7 mouse cellular contexts compared by ENCODE assay signal in the genomic region with DNA sequence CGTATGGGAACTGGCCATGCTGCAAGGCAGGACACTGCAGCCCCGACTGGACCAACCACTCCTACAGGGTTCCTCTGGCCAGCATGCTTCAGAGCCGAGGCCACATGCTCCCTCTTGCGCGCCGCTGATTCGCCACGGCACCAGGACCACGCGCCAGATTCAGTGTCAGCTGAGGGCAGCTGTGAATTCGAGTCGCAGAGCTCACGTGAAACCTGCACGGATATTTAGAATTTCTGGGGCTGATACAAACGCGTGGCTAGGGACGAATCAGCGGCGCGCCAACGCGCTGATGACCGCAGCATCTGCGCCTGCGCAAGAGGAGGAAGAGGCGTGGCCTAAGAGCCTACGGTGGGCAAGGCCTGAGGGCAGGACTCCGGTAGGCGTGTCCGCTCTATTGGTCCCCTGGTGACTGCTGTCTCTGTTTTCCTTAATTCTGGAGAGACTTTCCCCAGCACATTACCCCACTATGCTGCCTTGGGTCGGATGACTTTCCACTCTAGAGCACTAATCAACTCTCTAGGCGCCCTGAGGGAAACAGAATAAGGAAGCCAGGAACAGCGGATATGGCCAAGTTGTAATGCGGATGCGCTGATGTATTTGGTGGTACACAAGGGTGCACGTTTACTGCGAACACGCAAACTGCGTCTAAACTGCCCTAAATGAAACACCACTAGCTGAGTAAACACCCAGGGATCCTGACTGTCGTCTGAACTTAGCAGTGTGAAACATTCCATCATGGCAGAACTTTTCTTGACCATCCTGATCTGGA. TPM values are rescaled to one million over a fixed set of nuclear protein-coding genes. Genes with fewer than 3 reads are reported as not detected.
A peak's percentile ranks its signal among the peaks of the same experiment; 100 is the strongest.
DNase-seq lines count a peak whose midpoint lies in the region; ATAC-seq and TF ChIP-seq lines count a peak whose summit lies in the region.

Gene Telo2, minus strand, starts transcription at position 304 of the 769 bp plus-strand sequence.

- no peaks in the 10 kb centered on the region for H3K9me3 ChIP-seq in embryonic facial prominence, embryonic 12.5 days
- H3K9me3 ChIP-seq in limb, embryonic 12.5 days = no peaks in the 10 kb centered on the region
- no peaks in the 10 kb centered on the region for H3K9me3 ChIP-seq in midbrain, embryonic 15.5 days

- H3K4me2 ChIP-seq in embryonic facial prominence, embryonic 12.5 days (replicated peaks) = peak within 1 kb of the TSS; percentile 83
- H3K4me2 ChIP-seq in limb, embryonic 12.5 days = peak within 1 kb of the TSS; percentile 98
- H3K4me2 ChIP-seq in midbrain, embryonic 15.5 days = peak within 1 kb of the TSS; percentile 98

- 4% methylated on average over 40 of the region's 40 CpGs for WGBS in embryonic facial prominence, embryonic 12.5 days
- 4% methylated on average over 40 of the region's 40 CpGs for WGBS in kidney, adult 2 months
- 5% methylated on average over 40 of the region's 40 CpGs for WGBS in limb, embryonic 12.5 days
- 4% methylated on average over 40 of the region's 40 CpGs for WGBS in midbrain, embryonic 15.5 days
- 6% methylated on average over 40 of the region's 40 CpGs for WGBS in spleen, adult 2 months

- H3K36me3 ChIP-seq in embryonic facial prominence, embryonic 12.5 days = peaks cover 14% of the 10 kb centered on the region
- no peaks in the 10 kb centered on the region for H3K36me3 ChIP-seq in kidney, adult 2 months (ENCODE audit: control insufficient read depth, insufficient read depth, low read length)
- H3K36me3 ChIP-seq in limb, embryonic 12.5 days = peaks cover 29% of the 10 kb centered on the region
- no peaks in the 10 kb centered on the region for H3K36me3 ChIP-seq in midbrain, embryonic 15.5 days (replicated peaks)
- H3K36me3 ChIP-seq in spleen, adult 2 months (ENCODE audit: control insufficient read depth, insufficient read depth, low read length) = no peaks in the 10 kb centered on the region; the same call in 1 of the 2 replicates

- no peaks in the 10 kb centered on the region for H3K27me3 ChIP-seq in embryonic facial prominence, embryonic 12.5 days
- H3K27me3 ChIP-seq in kidney, adult 2 months (replicated peaks; ENCODE audit: control insufficient read depth, insufficient read depth, low read length) = no peaks in the 10 kb centered on the region
- no peaks in the 10 kb centered on the region for H3K27me3 ChIP-seq in limb, embryonic 12.5 days
- H3K27me3 ChIP-seq in midbrain, embryonic 15.5 days (replicated peaks) = no peaks in the 10 kb centered on the region
- H3K27me3 ChIP-seq in spleen, adult 2 months (ENCODE audit: control insufficient read depth, insufficient read depth, low read length) = no peaks in the 10 kb centered on the region

- TF ChIP-seq POLR2A in kidney, adult 2 months (IDR thresholded peaks at IDR 0.05; ENCODE audit: low read depth, low read length) = no peak
- peak; percentile 50; the same call in 1 of the 2 replicates for TF ChIP-seq POLR2A in spleen, adult 2 months (IDR thresholded peaks at IDR 0.05; ENCODE audit: low read depth, low read length)

- H3K4me1 ChIP-seq in embryonic facial prominence, embryonic 12.5 days = peaks cover 7% of the 10 kb centered on the region
- H3K4me1 ChIP-seq in kidney, adult 2 months (ENCODE audit: control insufficient read depth, insufficient read depth, low read length) = no peaks in the 10 kb centered on the region; the same call in 1 of the 2 replicates
- peaks cover 7% of the 10 kb centered on the region for H3K4me1 ChIP-seq in limb, embryonic 12.5 days (replicated peaks)
- peaks cover 24% of the 10 kb centered on the region for H3K4me1 ChIP-seq in midbrain, embryonic 15.5 days
- peaks cover 8% of the 10 kb centered on the region; the same call in 1 of the 2 replicates for H3K4me1 ChIP-seq in spleen, adult 2 months (ENCODE audit: control insufficient read depth, insufficient read depth, insufficient read length)

- H3K4me3 ChIP-seq in embryonic facial prominence, embryonic 12.5 days = peak within 1 kb of the TSS; percentile 55
- peak within 1 kb of the TSS; percentile 54 for H3K4me3 ChIP-seq in kidney, adult 2 months (ENCODE audit: insufficient read depth, low read depth, low read length)
- H3K4me3 ChIP-seq in limb, embryonic 12.5 days (replicated peaks) = peak within 1 kb of the TSS; percentile 61
- H3K4me3 ChIP-seq in midbrain, embryonic 15.5 days = peak within 1 kb of the TSS; percentile 65
- peak within 1 kb of the TSS; percentile 62 for H3K4me3 ChIP-seq in spleen, adult 2 months (ENCODE audit: extremely low read depth, insufficient read depth, insufficient read length)

- peak within 1 kb of the TSS; percentile 90 for H3K27ac ChIP-seq in embryonic facial prominence, embryonic 12.5 days
- H3K27ac ChIP-seq in kidney, adult 2 months (ENCODE audit: insufficient read depth, low read depth, low read length) = peak within 1 kb of the TSS; percentile 91
- peak within 1 kb of the TSS; percentile 94 for H3K27ac ChIP-seq in limb, embryonic 12.5 days
- peak within 1 kb of the TSS; percentile 91 for H3K27ac ChIP-seq in midbrain, embryonic 15.5 days
- H3K27ac ChIP-seq in spleen, adult 2 months (ENCODE audit: insufficient read depth, low read length) = peak within 1 kb of the TSS; percentile 80

- peak; percentile 83 for ATAC-seq in embryonic facial prominence, embryonic 12.5 days (ENCODE audit: insufficient number of reproducible peaks, insufficient read depth, low FRiP score, low TSS enrichment)
- ATAC-seq in limb, embryonic 12.5 days (ENCODE audit: insufficient number of reproducible peaks, insufficient read depth, low FRiP score, low TSS enrichment, low read depth) = peak; percentile 90
- ATAC-seq in midbrain, embryonic 15.5 days (replicated peaks) = peak; percentile 94

- peak; percentile 95 for DNase-seq in adrenal gland, postnatal 25 days
- peak; percentile 95 to 98 for DNase-seq in heart, adult 18-20 months
- peak; percentile 95 for DNase-seq in kidney, adult 2 months
- peak; percentile 85 to 92 for DNase-seq in spleen, adult 2 months (ENCODE audit: low read depth in 1 of 2, low spot score in 2 of 2)

- no peak for TF ChIP-seq CTCF in kidney, adult 2 months (conservative IDR thresholded peaks at IDR 0.05; ENCODE audit: insufficient read depth, insufficient read length, low read depth, low read length)
- no peak for TF ChIP-seq CTCF in spleen, adult 2 months (IDR thresholded peaks at IDR 0.05; ENCODE audit: extremely low read depth, insufficient read depth, insufficient read length, insufficient replicate concordance)

- peak within 1 kb of the TSS; percentile 72 for H3K9ac ChIP-seq in embryonic facial prominence, embryonic 12.5 days
- H3K9ac ChIP-seq in limb, embryonic 12.5 days (replicated peaks) = peak within 1 kb of the TSS; percentile 63
- H3K9ac ChIP-seq in midbrain, embryonic 15.5 days = peak within 1 kb of the TSS; percentile 66

RNA-seq across cellular contexts. Expression of gene Telo2, which starts in this region (rescaled TPM):
- total RNA-seq in adrenal gland, postnatal 25 days (2021) = 26.3 and 27.2 TPM in 2 replicates
- 49.1 and 51.0 TPM in 2 replicates for polyA plus RNA-seq in embryonic facial prominence, embryonic 12.5 days (2016; fragmentation: Nextera tagmentation; extraction: Ambion mirVana)
- total RNA-seq in heart, adult 18-20 months (2021) = 10 to 100 TPM; 11.1 to 14.5 TPM
- 11.6 and 13.3 TPM in 2 replicates for polyA plus RNA-seq in kidney, adult 2 months (2012; rRNA removed)
- 58.0 and 60.1 TPM in 2 replicates for polyA plus RNA-seq in limb, embryonic 12.5 days (2016; fragmentation: Nextera tagmentation; extraction: Ambion mirVana)
- 57.8 and 67.0 TPM in 2 replicates for polyA plus RNA-seq in midbrain, embryonic 15.5 days (2015; fragmentation: Nextera tagmentation; extraction: Ambion mirVana)
- 20.7 and 22.6 TPM in 2 replicates for polyA plus RNA-seq in spleen, adult 2 months (2012; rRNA removed)

Comparison
In these comparisons a context has a peak if more than half of its experiments do, and no peak if none do; other contexts are left out.
1. Peak in every context shown above with its lines: DNase-seq, ATAC-seq, H3K4me3 ChIP-seq and H3K27ac ChIP-seq.